Mouse (Mus musculus): ENCODE data around the gene Yipf7. TPM values are rescaled to one million over a fixed set of nuclear protein-coding genes. Genes with fewer than 3 reads are reported as not detected.

Yipf7 gene
- polyA plus RNA-seq, 1 experiment from 2014 or later = not detected

- H3K4me3 ChIP-seq (replicated peaks) = no peak overlapping the region
- DNase-seq (no peak), ATAC-seq (ENCODE audit: low read depth) (no peak)
- H3K4me1 ChIP-seq (replicated peaks) = no peaks in the 10 kb centered on the region
- no peaks in the 10 kb centered on the region for H3K27me3 ChIP-seq
- H3K9me3 ChIP-seq (replicated peaks) = no peaks in the 10 kb centered on the region
- no peak overlapping the region for H3K4me2 ChIP-seq
- H3K36me3 ChIP-seq = no peaks in the 10 kb centered on the region
- no peak overlapping the region for H3K27ac ChIP-seq
- no peak overlapping the region for H3K9ac ChIP-seq
These were observed 53.4 kb downstream of the Yipf7 start for GRCm38 (mm10) chr5:69489046-69489445.

- no peaks in the 10 kb centered on the region for H3K36me3 ChIP-seq
- no peak overlapping the region for H3K4me3 ChIP-seq (replicated peaks)
- WGBS (ENCODE audit: insufficient replicate concordance) = 69% methylated on average over 1 of the region's 1 CpGs
- H3K4me2 ChIP-seq = no peak overlapping the region
- no peak overlapping the region for H3K9ac ChIP-seq
- ATAC-seq (ENCODE audit: low read depth) (no peak), DNase-seq (no peak)
- no peaks in the 10 kb centered on the region for H3K4me1 ChIP-seq (replicated peaks)
- H3K27ac ChIP-seq = no peak overlapping the region
- no peaks in the 10 kb centered on the region for H3K9me3 ChIP-seq (replicated peaks)
- no peaks in the 10 kb centered on the region for H3K27me3 ChIP-seq
These were observed 74.9 kb downstream of the Yipf7 start for GRCm38 (mm10) chr5:69467520-69467919.

Other genes with a start within 250 kb of the Yipf7 start
- 0.05 and 0.06 TPM in 2 replicates for gene Kctd8, start 201.0 kb downstream of the Yipf7 start, polyA plus RNA-seq (2015; fragmentation: Nextera tagmentation; extraction: Ambion mirVana)
- 17.2 TPM in 2 replicates for gene Guf1, start 14.3 kb upstream of the Yipf7 start, polyA plus RNA-seq (2015; fragmentation: Nextera tagmentation; extraction: Ambion mirVana)
- gene Gnpda2, start 49.7 kb upstream of the Yipf7 start, polyA plus RNA-seq (2015; fragmentation: Nextera tagmentation; extraction: Ambion mirVana) = 8.4 and 9.6 TPM in 2 replicates

Data from liver, embryonic 13.5 days (tissue).